Mouse (Mus musculus) naive thymus-derived CD4-positive, alpha-beta T cell, adult 2 months (primary cell): Measurements from ENCODE around the gene Glyatl3.

ENCODE experiments used
- DNase-seq: peaks from one replicate; pipeline ENCODE4 v3.0.0-alpha.2; 2011; ENCODE audit warnings: low read depth

The Glyatl3 gene

DNA sequence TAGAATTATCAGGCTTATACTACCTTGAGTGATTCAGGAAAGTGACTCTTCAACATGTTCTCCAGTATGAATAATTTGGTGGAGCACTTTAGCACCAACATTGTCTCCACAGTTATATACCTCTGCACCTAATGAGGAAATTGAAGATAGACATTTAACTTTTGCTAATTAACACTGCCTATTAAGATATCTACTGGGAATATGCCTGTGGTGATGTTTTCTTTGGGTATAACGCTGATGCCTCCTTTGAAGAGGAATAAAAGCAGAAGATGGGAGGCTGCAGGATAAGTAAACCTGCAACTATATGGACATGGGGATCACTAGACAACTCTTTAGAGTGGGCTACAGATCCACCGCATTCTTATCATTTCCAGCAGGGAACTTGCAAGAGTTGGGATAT is at the start of gene Glyatl3:
Glyatl3 (minus strand) TSS at position 101 of the 400 bp plus-strand sequence.
- no peak for DNase-seq

DNA sequence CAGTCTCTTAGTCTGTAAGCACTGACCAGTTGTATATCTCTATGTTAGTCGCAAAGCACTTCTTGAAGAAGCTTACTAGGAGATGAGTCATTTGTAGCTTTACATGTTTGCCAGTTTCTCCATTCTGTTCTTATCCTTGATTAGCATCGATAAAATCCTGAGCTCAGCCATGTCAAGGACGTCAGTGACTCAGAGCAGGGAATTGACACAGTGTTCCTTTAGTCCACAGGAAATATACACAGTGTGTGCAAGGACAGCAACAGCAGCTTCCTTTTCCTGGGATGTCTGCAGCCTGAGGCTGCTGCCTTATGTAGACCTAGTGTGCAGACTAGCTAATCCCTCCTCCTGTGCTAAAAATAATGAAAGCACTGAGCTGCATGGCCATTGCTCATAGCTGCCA is 34.4 kb upstream of the Glyatl3 start:
- no peak for DNase-seq

DNA sequence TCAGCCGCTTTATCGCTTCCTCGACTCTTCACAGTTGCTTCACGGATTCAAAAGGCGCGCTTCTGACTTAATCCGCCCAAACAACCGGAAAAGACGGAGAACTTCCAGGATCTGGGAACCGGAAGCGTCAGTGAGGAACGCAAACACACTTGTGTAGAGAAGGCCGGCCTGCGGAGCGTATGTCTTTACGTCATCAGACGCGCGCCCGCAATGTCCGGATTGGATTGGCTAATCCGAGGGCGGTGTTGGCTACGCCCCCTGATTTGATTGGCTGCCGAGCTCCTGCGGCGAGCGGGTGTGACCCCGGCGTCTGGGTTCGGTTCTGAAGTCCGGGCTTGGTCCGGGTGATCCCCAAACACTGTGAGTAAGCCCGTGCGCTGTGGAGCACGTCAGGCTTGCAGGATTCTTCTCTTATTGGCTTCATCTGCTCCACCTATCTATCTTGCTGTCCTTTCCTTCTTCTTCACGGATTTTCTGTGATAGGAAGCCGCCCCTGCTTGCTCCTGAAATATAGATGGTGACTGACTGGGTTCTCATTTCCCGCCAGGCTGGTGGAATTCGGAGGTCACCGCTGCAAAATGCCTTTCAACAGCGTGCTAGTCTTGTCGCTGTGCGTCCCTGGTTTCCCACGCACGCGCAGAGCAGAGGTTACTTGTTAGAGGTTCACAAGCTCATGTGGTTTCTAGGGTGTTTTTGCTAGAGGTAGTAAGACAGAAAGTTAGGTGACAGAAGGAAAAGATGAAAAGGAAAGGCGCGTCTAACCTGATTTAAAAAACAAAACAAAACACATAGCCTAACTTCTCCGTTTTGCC is 20.5 kb upstream of the Glyatl3 start, which contains the start of the genes Mut and Cenpq:
Mut (plus strand) TSS at position 266 of the 812 bp plus-strand sequence.
Cenpq (minus strand) TSS at position 628 of the 812 bp plus-strand sequence.
- DNase-seq, result peak; percentile 95

DNA sequence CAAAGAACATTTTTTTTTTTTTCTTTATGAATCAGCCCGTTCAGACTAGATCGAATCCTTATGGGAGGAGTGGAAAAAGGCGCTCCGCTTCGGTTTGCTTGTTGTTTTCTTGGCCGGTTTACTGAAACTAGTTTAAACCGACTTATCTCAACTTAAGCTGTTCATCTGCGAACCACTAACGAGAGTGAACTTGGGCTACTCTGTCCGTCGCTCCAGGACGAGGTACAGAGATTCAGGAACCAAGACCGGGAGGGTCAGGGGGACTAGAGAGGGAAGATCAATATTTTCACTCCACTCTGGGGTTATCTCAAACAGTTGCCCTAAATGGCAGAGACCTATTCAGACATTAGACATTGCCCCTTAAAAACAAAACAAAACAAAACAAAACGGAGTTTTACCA is 19.8 kb upstream of the Glyatl3 start:
- DNase-seq, result no peak

DNA sequence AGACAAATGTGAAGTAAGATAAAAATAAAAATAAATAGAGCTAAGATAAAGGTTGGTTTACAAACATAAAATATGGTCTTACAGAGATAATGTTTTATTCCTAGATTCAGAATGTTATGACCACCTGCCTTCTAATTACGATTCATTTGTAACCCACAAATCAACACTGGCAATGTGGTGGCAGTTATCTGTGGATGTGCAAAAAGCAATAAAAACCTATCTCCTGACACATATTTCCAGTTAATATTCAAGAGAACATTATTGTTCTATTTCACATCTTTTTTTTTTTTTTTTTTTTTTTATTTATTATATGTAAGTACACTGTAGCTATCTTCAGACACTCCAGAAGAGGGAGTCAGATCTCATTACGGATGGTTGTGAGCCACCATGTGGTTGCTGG is 1.3 kb upstream of the Glyatl3 start:
- no peak for DNase-seq

DNA sequence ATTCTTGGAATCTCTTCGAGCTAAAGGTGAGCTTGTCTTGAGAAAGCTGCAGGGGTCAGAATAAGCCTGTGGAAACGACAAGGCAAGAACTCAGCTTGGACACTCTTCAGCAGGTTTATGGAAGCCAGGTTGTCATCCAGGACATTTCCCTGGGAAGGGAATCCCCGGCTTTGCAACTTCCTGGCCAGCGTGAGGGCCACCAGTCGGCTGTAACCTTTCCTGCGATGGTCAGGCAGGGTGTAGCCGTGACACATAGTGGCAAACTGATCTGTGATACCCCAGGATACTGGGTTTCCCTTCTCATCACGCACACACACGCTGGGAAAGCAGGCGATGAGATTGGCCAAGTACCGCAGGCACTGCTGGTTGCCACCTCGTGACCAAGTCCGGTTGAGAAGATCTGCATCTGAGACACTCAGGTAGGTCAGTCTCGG is 9.4 kb downstream of the Glyatl3 start:
- no peak for DNase-seq

DNA sequence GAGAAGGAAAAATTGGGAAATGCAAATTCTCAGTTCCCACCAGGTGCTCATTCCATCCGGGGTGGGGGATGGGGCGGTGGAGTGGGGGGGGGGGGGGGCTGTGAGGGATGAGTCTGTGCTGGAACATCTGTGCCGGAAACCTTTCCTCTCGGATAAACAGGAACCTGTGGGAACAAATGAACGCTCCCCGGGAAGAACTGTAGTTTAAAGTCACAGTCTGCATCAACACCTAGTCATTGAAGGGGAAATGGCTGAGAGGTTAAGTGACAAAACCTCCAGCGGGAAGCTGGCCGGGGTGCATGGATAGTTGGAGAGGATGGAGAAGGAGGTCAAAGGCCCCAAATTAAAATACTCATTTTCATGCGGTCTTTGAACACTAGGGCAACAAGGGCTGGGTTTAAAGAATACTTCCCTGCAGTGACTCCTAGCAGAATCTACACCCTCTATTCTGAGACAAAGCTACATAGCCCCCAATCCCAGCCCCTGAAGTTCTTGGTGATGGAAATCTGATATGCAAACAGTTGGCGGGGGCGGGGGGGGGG is 10.0 kb downstream of the Glyatl3 start:
- no peak for DNase-seq

DNA sequence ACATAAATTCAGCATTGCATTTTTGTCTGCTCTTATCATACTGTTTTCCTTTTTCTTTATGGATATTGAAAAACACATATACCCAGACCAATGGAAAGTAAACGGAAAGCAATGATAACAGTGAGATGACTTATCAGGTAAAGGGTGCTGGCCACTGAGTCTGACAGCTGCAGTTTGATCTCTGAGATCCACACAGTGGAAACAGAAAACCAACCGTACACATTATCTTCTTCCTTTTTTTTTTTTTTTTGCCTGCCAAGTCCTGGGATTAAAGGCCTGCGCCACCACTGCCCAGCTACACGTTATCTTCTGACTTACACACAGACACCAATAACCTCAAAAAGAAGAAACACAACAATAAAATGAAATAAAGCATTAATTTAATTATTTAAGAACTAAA is 10.8 kb downstream of the Glyatl3 start:
- DNase-seq, result no peak

DNA sequence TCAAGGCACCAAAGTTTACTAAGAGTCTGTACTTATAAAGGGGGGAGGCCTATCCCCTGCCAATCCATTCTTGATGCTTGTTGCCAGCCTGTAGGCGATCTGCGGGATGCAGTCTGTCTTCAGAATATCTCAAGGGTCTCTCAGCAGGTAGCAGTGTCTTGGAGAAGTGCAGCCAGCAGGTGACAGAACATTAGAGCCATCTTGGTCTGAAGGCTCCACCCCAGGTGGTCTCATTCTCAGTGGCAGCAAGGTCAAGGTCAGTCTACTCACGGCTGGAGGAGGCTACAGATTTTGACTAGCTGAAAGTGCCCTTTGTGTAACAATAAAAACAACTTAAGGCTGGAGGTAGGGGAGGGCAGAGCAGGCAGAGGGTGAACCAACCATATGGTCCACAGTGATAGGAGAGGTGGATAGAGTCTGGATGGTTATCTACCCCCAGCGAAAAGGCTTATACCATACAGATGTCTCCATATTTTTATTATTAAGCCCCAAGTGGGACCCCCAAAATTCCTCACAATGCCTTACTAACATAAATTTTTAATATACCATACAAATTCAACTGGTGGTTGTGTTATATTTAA is 14.3 kb downstream of the Glyatl3 start:
- DNase-seq, result no peak

DNA sequence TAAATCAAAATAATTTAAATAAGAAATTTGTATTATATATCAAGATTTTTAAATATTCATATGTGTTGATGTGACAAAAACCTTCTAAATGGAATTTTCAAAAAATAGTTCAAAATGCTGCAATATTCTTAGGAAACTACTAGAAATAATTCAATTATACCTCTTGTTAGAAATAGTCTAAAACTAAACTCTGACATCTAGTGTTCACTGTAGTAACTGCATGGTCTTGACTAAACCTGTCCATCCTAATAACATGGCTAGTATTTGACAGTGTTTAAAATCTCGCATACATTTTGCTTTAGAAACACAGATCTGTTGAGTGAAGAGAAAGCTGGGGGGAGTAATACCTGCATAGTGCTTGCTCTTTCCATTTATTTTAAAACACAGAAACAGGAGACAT is 17.3 kb downstream of the Glyatl3 start:
- DNase-seq, result no peak

DNA sequence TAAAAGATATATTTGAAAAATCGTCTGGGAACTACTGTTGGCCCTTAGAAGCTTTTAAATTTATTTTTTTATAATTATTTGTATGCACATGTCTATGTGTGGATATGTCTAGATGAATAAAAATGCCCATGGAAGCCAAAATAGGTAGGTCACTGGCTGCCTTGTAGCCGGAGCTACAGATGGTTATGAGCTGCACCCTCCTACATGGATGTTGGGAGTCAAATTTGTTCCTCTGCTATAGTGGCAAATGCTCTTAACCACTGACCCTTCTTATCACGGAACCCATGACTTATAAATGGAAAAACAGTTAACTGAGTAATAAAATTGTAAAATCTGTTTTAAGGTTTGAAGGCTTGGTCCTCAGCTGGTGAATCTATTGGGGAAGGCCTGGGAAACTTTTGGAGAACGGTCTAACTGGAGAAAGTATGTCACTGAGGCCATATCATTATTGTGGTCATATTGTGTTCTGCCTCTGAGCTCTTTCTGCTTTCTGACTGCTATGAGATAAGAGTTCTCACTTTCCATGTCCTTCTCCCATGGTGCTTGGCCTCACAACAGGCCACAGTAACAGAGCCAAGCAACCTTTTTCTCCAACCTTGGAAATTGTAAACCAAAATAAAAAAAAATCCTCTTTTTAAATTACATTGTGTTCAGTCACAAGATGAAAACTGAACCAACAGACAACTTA is 26.2 kb downstream of the Glyatl3 start:
- no peak for DNase-seq

DNA sequence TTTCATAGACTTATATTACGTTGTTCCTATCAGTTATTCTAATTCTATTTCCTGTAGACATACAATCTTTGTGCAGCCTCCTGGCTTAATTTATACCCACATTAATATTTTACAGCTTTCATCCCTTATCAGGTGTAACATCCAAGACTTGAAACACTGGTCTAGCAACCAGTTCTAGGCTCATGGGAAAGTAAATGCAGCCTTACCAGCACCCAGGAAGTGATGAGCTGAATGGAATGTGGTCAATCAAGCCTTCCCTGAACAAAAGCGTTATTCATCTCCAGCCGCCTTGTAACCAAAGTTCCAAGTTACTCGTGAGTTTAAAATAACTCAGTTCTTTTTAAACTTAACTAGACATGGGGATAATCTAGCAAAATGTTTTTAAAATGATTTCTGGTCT is 29.0 kb downstream of the Glyatl3 start:
- no peak for DNase-seq

DNA sequence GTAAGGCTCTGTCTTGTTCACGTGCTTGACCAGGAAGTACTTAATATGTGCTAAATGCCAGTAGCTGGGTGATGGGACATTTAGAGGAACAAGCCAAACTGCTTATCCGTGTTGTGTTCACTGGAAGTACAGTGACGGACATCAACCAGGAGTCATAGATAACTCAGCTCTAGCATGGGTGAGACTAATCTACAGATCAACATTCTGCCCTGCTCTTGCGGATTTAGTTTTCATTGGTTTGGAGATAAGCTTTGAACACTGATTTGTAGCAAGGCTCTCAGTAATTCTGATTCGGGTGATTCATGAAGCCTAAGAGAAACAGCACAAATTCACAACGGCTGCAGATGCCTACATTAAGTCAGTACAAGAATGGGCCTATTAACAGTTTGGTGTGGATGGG is 32.0 kb downstream of the Glyatl3 start:
- no peak for DNase-seq

DNA sequence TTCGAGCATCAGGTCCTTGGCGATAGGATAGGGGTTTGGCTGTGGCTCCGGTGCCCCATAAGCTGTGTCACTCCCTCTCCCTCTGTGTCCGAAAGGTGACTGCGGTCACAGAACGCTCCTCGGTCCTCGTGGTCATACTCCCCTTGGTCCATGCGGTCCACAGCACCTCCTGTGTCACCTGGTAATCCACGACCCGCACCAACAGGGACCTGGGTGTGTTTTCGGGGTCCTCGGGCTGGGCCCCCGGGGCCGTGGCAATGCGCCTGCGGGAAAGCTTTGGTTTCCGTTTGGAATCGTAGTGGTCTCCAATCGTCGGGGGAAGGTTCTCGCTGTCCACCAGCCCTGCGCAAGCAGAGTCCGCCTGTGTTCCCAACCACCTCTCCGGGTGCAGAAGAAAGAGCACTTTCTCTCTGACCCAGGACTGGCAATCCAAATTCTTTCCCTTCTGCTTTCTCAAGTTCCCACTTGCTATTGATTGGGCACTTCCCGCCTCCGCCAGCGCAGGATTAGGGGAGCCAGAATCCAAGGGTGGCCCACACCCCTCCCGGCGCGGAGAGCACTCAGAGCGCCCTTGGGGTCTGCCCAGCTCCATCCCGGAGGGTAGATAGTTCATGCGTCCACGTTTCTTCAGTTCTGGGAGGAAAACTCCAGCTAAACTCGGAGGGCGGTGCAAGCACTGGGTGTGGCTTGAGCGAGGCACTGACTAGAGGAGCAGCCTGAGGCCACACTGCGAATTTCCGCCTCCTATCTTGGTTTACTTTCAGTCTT is 34.0 kb downstream of the Glyatl3 start, which contains the start of gene 9130008F23Rik:
9130008F23Rik (minus strand) TSS at position 636 of the 768 bp plus-strand sequence.
- DNase-seq, result no peak

DNA sequence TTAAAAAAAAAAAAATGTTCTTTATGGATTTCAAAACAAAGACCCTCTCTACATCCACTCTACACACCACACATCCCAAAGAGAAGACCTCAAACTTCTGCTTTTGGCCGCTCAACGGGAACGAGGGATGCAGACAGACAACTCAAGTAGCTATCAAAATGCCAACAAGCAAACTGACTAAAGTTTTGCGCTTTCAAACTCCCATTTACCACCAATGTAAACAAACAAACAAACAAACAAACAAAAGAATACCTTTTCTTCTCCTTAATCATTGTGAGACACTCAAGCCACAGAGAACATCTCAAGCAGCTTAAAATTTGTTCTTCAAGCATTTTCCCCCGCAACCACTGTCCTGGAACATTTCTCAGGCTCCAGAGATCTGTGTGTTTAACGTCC is 34.6 kb downstream of the Glyatl3 start:
- no peak for DNase-seq

DNA sequence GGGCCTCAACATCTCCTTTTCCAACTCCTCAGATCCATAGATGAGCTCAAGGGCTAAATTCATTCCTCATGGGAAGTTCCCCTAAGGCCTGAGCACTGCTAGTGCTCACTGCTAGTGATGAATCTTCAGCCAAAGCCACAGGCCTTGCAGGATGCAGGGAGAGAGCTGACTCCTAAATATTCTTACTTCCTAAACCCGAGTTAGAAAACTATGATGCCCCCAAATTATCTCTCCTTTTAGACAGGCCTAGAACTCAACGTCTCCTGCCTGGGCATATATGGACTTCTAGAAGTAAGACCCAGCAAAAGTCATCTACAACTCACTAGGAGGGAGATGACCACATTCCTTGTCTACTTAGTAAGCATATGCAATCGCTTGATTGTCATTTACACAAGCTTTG is 36.4 kb downstream of the Glyatl3 start:
- DNase-seq, result no peak

DNA sequence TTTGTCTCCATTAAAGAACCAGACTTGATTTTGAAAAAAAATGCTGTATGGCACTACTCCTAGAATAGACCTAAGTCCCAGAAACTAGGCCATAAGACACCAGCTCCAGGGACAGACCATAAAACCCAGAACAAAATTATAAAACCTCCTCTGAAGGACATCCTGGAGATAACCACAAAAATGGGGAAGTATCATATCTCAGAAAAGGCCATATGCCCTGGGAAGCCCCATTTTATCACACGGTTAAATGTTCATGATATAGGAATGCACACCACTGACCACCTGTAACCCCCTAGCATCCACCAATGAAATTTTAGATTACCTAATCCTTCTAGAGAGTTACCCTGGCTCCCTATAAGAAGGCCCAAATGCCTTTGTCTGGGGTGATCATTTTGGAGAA is 38.6 kb downstream of the Glyatl3 start:
- DNase-seq, result no peak

DNA sequence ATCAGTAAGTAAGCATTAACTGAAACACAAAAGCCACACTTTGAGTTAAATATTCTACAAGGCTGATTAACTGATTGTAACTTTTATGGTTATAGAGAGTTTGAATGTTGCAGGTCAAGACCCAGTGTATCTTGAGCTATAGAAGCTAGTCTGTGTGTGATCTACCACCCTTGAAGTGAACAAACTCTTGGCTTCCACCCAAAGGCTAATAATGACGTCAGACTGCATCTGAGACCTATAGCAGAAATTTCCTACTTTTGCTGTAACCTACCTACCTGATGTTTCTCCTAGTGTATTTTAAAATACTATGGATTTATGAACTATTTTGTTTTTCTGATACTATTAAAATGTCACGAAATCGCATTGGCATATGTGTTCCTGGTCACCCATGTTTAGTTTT is 39.4 kb downstream of the Glyatl3 start:
- no peak for DNase-seq

DNA sequence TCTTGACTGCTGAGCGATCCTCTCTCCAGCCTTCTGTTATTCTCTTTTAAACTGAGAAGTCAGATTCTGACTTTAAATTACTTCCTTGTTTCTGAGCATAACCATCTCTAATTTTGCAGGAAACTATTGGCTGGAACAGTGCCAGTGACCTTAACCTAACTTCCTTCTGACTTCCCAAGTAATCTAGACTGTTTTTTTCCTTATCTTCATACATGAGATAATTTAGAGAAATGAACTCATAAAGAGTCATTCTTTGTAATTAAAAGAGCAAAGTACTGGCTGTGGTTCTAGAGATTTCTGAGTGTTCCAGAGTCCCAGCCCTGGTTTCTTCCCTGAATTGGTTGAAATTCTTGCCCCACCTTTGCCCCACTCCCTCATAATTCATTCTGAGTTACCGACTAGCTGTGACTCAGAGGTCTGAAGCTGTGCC is 40.6 kb downstream of the Glyatl3 start:
- DNase-seq, result no peak

DNA sequence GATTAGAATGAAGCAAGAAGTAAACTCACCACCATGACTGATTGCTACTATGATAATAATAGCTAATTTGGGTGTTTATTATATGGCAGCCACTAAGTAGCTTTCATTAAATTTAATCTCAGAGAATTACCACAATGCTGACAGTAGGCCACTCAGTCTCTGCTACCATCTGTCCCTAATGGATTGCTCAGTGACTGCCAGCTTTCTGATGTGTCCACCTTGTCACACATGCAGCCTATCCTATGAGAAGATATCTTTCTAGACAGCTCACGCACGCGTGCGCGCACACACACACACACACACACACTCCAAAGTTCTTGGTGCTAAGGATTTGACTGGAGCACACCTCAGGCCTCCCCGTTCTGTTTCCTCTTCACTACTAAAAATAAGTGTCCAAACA is 41.5 kb downstream of the Glyatl3 start:
- no peak for DNase-seq

DNA sequence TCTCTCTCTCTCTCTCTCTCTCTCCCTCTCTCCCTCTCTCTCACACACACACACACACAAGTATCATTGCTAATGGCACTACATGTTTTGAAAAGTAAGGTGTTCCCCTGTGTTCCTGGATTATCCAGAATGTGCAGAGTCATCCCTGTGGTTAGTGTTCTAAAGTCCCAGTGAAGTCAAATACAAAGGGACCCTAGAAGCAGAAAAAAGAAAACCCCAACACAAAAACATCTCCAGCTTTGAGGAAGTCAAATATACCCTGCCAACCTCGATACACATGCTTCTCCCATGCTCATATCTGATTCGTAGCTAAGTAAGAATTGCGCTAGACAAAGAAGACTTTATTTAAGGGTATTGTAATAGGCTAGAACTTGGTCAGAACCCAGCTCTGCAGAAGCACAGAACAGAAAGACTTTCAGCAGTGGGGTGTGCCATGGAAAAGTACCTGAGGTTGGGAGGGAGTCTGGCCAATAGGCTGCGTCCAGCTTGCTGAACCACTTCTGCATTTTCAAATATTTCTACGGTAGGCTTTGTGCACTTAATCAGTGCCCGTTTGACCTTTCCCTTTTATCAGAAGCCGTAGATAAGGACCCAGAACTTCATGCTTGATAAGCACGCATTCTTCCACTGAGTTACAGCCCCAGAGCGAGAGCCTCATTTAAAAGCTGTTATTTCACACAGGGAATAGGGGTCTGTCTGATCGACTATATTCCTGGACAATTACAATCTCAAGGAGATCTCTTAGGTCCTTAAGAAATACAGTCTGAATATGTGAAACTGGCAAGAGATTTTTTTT is 45.0 kb downstream of the Glyatl3 start:
- no peak for DNase-seq
